Mouse (Mus musculus) heart, postnatal 0 days (tissue): ENCODE data around the gene Ptges2.

Source experiments
- CTCF ChIP-seq: IDR thresholded peaks from 2 replicates; pipeline ENCODE4 v1.5.1; 2016; ENCODE audit warnings: antibody characterized with exemption, control low read depth, low read depth
- EP300 ChIP-seq: IDR thresholded peaks from 2 replicates; pipeline ENCODE4 v1.6.1; 2016; ENCODE audit warnings: antibody characterized with exemption, low read depth

DNA sequence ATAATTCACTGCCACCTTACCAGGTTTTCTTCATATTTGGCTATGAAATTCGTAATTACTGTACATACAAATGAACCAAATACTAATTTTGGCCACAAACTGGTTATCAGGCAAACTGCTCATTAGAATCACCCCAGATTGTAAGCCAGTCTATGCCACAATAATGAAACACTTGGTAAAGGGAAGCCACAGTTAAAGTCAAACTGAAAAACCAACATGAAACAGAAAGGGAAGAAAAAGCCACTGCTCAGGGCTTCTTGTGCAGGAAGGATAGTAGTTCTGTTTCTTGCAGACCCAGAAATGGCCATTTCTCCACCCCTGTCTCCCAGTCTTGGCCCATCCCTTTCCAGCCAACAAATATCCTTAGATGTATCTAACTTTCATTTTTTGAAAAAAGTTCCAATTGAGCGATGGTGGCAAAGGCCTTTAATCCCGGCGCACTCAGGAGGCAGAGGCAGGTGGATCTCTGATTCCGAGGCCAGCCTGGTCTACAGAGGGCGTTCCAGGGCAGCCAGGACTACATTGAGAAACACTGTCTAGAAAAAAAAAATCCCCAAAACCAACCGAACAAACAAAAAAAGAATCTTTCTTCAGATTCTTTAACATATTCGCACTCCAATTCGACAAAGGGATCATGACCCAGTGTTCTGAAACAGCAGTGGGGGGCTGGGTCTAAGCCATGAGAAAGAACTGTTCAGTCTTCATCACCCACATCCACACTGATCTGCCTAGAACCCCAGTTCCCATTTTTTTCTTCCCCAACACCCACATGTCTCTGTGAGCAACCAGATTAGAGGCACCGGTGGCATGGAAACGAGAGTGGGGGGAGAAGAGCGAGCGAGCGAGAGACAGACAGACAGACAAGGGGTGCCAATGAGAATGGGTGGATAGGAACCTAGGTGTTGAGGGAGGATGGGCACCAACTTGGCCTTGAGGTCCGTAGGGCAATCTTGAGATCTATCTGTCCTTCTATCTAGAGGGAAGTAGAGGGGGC lies 54.4 kb downstream of the Ptges2 start, which contains the start of gene Naif1:
- TF ChIP-seq CTCF, result no peak
- no peak for TF ChIP-seq EP300
